Mouse (Mus musculus) left cerebral cortex, adult 2 months (tissue): ENCODE data around the gene Ptpn6. TPM values are rescaled to one million over a fixed set of nuclear protein-coding genes. Genes with fewer than 3 reads are reported as not detected.
A peak's percentile ranks its signal among the peaks of the same experiment; 100 is the strongest.

Source experiments
- DNase-seq, 2 experiments: peaks; one replicate each; pipeline ENCODE4 v3.0.0; 2021 to 2022; ENCODE audit warnings: low spot score in 2 of 2, mixed read lengths in 1 of 2; ENCODE audit errors: extremely low spot score in 1 of 2
- H3K27ac ChIP-seq: fragments of 200-600 bp; 2 replicates; pipeline ENCODE4 v1.8.1; 2022
- H3K4me3 ChIP-seq: fragments of 200-600 bp; 2 replicates; pipeline ENCODE4 v1.8.1; 2022
- CTCF ChIP-seq: fragments of 200-600 bp; IDR thresholded peaks from 2 replicates; pipeline ENCODE4 v1.8.1; 2022; ENCODE audit warnings: antibody characterized with exemption, mild to moderate bottlenecking, moderate library complexity
- intact Hi-C: fragments of 180-260 bp; cut with DNase I; formaldehyde crosslinking; loops from one replicate; pipeline ENCODE4 v1.15.1; 2025
- total RNA-seq, 2 experiments: library from RNA; stranded (reverse); gene quantifications; 2 replicates each; pipeline ENCODE4 v1.2.3; 2021

Ptpn6 gene
- total RNA-seq, 2 experiments from 2014 or later, result 3.3 to 4.0 TPM

GRCm38 (mm10) chr6:124767920-124768703, 29.6 kb upstream of the Ptpn6 start:
- intact Hi-C loops, result no loop called here
- peak; percentile 56 to 64 for DNase-seq
- H3K27ac ChIP-seq, result peak overlapping the region; percentile 97

GRCm38 (mm10) chr6:124767536-124767919, 29.0 kb upstream of the Ptpn6 start:
- peak overlapping the region; percentile 97 for H3K27ac ChIP-seq
- no peak for DNase-seq
- peak overlapping the region; percentile 79 for H3K4me3 ChIP-seq
- intact Hi-C loops, result no loop called here
- TF ChIP-seq CTCF, result no peak

More at GRCm38 (mm10) chr6:124767920-124768703, 29.6 kb upstream of the Ptpn6 start:
- peak overlapping the region; percentile 79 for H3K4me3 ChIP-seq
- no peak for TF ChIP-seq CTCF

- H3K4me3 ChIP-seq, result no peak overlapping the region
- TF ChIP-seq CTCF, result no peak
- DNase-seq, result no peak
- intact Hi-C loops, result no loop called here
- no peak overlapping the region for H3K27ac ChIP-seq
Measured at GRCm38 (mm10) chr6:124765951-124766350, 27.4 kb upstream of the Ptpn6 start.

GRCm38 (mm10) chr6:124759259-124759658, 20.7 kb upstream of the Ptpn6 start:
- TF ChIP-seq CTCF, result peak; percentile 91
- H3K27ac ChIP-seq, result peak overlapping the region; percentile 86
- intact Hi-C loops, result loop anchor here (5.0 kb wide), 1 partner anchor 187 kb away; the partner anchor contains the start of gene C1rb
- peak; percentile 80 to 82 for DNase-seq
- no peak overlapping the region for H3K4me3 ChIP-seq

GRCm38 (mm10) chr6:124758849-124759232, 20.3 kb upstream of the Ptpn6 start:
- Histone ChIP-seq H3K27ac (peak overlapping the region; percentile 86), H3K4me3 (no peak overlapping the region)
- intact Hi-C loops, result loop anchor here (5.0 kb wide), 1 partner anchor 187 kb away; the partner anchor contains the start of gene C1rb
- TF ChIP-seq CTCF, result no peak
- DNase-seq, result no peak

- TF ChIP-seq CTCF, result no peak
- DNase-seq, result peak; percentile 53 to 59
- intact Hi-C loops, result loop anchor here (1.0 to 5.0 kb wide), 2 partner anchors 13 to 186 kb away; partner anchors contain the start of gene C1rb
Measured at GRCm38 (mm10) chr6:124757909-124758848, 19.7 kb upstream of the Ptpn6 start.

GRCm38 (mm10) chr6:124757351-124757880, 18.9 kb upstream of the Ptpn6 start:
- Histone ChIP-seq H3K4me3 (peak overlapping the region; percentile 72), H3K27ac (peak overlapping the region; percentile 86)
- no peak for TF ChIP-seq CTCF
- no peak for DNase-seq
- intact Hi-C loops, result loop anchor here (1.0 to 5.0 kb wide), 2 partner anchors 12 to 185 kb away; partner anchors contain the start of gene C1rb

More at GRCm38 (mm10) chr6:124757909-124758848, 19.7 kb upstream of the Ptpn6 start:
- Histone ChIP-seq H3K27ac (peak overlapping the region; percentile 86), H3K4me3 (peak overlapping the region; percentile 72)

GRCm38 (mm10) chr6:124756652-124757350, 18.3 kb upstream of the Ptpn6 start:
- no peak for TF ChIP-seq CTCF
- peak overlapping the region; percentile 86 for H3K27ac ChIP-seq
- intact Hi-C loops, result loop anchor here (1.0 to 5.0 kb wide), 2 partner anchors 12 to 184 kb away; partner anchors contain the start of gene C1rb
- H3K4me3 ChIP-seq, result peak overlapping the region; percentile 72
- DNase-seq, result peak; percentile 81 to 82

- H3K4me3 ChIP-seq, result peak within 1 kb of the TSS; percentile 72
- TF ChIP-seq CTCF, result no peak
- peak within 1 kb of the TSS; percentile 87 for H3K27ac ChIP-seq
- DNase-seq, result peak; percentile 58
- intact Hi-C loops, result loop anchor here (5.0 kb wide), 1 partner anchor 184 kb away; the partner anchor contains the start of gene C1rb
Measured at GRCm38 (mm10) chr6:124755831-124756595, 17.5 kb upstream of the Ptpn6 start, which contains the start of the genes Gm45234 and Atn1. TSS of gene Gm45234 (minus strand) at chr6:124756021. TSS of gene Atn1 (minus strand) at chr6:124756524.

- no peak for DNase-seq
- no peak for TF ChIP-seq CTCF
- intact Hi-C loops, result loop anchor here (5.0 kb wide), 1 partner anchor 183 kb away; the partner anchor contains the start of gene C1rb
Measured at GRCm38 (mm10) chr6:124755306-124755705, 16.8 kb upstream of the Ptpn6 start.

More at GRCm38 (mm10) chr6:124755306-124755705, 16.8 kb upstream of the Ptpn6 start:
- Histone ChIP-seq H3K27ac (peak overlapping the region; percentile 87), H3K4me3 (peak overlapping the region; percentile 72)
